Mouse (Mus musculus) 3T3-L1 (cell line): ENCODE data around the gene Scube1.

Experiments used
- DNase-seq: peaks from one replicate; pipeline ENCODE4 v3.0.0-alpha.2; 2015; ENCODE audit warnings: low read depth, low spot score

Scube1 gene

GRCm38 (mm10) chr15:83665993-83666392 is 58.8 kb downstream of the Scube1 start:
- no peak for DNase-seq

GRCm38 (mm10) chr15:83664722-83665121 is 60.1 kb downstream of the Scube1 start:
- DNase-seq: peak; percentile 56

- no peak for DNase-seq
Observed at GRCm38 (mm10) chr15:83663066-83663465, 61.8 kb downstream of the Scube1 start.

- no peak for DNase-seq
Observed at GRCm38 (mm10) chr15:83662106-83662505, 62.7 kb downstream of the Scube1 start.

- no peak for DNase-seq
Observed at GRCm38 (mm10) chr15:83642518-83642917, 82.3 kb downstream of the Scube1 start.

- no peak for DNase-seq
Observed at GRCm38 (mm10) chr15:83640208-83640607, 84.6 kb downstream of the Scube1 start.

- no peak for DNase-seq
Observed at GRCm38 (mm10) chr15:83639160-83639559, 85.7 kb downstream of the Scube1 start.

GRCm38 (mm10) chr15:83638196-83638899 is 86.5 kb downstream of the Scube1 start:
- no peak for DNase-seq

GRCm38 (mm10) chr15:83636759-83637158 is 88.1 kb downstream of the Scube1 start:
- no peak for DNase-seq

GRCm38 (mm10) chr15:83635251-83635650 is 89.6 kb downstream of the Scube1 start:
- DNase-seq: no peak

- DNase-seq: peak; percentile 4
Observed at GRCm38 (mm10) chr15:83634076-83634475, 90.7 kb downstream of the Scube1 start.

GRCm38 (mm10) chr15:83631071-83631470 is 93.8 kb downstream of the Scube1 start:
- no peak for DNase-seq

- DNase-seq: no peak
Observed at GRCm38 (mm10) chr15:83629716-83630115, 95.1 kb downstream of the Scube1 start.

GRCm38 (mm10) chr15:83626142-83626645 is 98.6 kb downstream of the Scube1 start:
- DNase-seq: no peak

GRCm38 (mm10) chr15:83615245-83615644 is 109.6 kb downstream of the Scube1 start:
- DNase-seq: no peak

- peak; percentile 83 for DNase-seq
Observed at GRCm38 (mm10) chr15:83607115-83607802, 117.6 kb downstream of the Scube1 start.

- DNase-seq: no peak
Observed at GRCm38 (mm10) chr15:83606700-83607099, 118.1 kb downstream of the Scube1 start.

- DNase-seq: no peak
Observed at GRCm38 (mm10) chr15:83606216-83606615, 118.6 kb downstream of the Scube1 start.

GRCm38 (mm10) chr15:83603426-83603825 is 121.4 kb downstream of the Scube1 start:
- no peak for DNase-seq

- DNase-seq: no peak
Observed at GRCm38 (mm10) chr15:83603046-83603396, 121.8 kb downstream of the Scube1 start.

- DNase-seq: peak; percentile 59
Observed at GRCm38 (mm10) chr15:83602372-83603045, 122.3 kb downstream of the Scube1 start.

- no peak for DNase-seq
Observed at GRCm38 (mm10) chr15:83601185-83601584, 123.6 kb downstream of the Scube1 start.
